Mouse (Mus musculus) skeletal muscle tissue, postnatal 0 days (tissue): Measurements from ENCODE around the gene Zfp276. TPM values are rescaled to one million over a fixed set of nuclear protein-coding genes. Genes with fewer than 3 reads are reported as not detected.

Experiments used
- polyA plus RNA-seq: library from polyadenylated mRNA; unstranded; fragments of >200 nt; fragmentation: Nextera tagmentation; extraction: Ambion mirVana; gene quantifications from 2 replicates; pipeline ENCODE4 v1.2.1, GENCODE M21; 2015

The Zfp276 gene
- 8.6 and 9.3 TPM in 2 replicates for polyA plus RNA-seq

GRCm38 (mm10) chr8:123254099-123254885 is at the start of gene Zfp276, which contains the start of gene Vps9d1:
Gene Zfp276, plus strand, starts transcription at chr8:123254195.
Gene Vps9d1, minus strand, starts transcription at chr8:123254348.

GRCm38 (mm10) chr8:123212321-123213117 is 41.5 kb upstream of the Zfp276 start, which contains the start of the genes Chmp1a and Spata33:
Gene Chmp1a, minus strand, starts transcription at chr8:123212763.
Gene Spata33, plus strand, starts transcription at chr8:123212832.

DNA sequence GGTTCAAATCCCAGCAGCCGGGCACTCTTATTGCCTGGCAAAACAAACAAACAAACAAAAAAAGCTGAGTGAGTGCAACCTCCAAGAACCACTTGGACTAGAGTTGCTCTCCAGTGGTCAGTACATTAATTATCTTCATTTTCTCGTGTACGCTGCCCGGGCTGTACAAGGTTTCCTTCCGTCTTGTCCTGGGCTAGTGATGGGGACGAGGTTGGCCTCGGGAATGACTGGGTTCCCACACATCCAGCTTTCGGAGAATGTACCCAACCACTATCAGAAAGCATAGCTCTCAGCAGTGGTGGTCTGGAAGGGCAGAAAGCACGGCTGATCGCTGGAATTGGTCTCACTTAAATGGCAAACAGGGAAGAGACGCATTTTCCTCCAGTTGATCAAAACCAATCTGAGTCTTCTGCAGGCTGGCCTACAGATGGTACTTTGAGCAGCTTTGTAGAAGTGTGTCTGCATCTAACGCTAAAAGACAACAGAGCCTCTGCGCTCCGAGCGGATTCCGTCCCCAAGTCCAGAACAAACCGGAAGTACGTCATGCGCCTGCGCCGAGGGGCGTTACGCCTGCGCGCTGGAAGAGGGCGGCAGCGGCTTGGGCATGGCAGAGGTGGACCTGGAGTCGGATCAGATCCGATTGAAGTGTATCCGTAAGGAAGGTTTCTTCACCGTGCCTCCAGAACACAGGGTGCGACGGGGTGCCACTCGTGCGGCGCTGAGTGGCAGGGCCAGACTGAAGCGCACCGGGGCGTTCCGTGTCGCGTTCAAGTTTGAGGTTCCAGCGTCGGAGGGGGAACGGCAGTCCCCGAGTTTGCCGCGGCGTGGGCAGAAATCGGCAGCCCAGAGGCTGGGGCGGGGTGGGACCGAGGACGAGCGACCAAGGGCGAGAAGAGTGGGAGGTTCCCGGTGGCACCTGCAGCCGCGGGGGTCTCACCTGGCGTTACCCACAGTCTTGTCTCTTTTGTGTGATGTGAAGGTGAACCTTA is 29.4 kb upstream of the Zfp276 start, which contains the start of gene Cdk10:
TSS of gene Cdk10 (plus strand) at position 565 of the 989 bp plus-strand sequence.

DNA sequence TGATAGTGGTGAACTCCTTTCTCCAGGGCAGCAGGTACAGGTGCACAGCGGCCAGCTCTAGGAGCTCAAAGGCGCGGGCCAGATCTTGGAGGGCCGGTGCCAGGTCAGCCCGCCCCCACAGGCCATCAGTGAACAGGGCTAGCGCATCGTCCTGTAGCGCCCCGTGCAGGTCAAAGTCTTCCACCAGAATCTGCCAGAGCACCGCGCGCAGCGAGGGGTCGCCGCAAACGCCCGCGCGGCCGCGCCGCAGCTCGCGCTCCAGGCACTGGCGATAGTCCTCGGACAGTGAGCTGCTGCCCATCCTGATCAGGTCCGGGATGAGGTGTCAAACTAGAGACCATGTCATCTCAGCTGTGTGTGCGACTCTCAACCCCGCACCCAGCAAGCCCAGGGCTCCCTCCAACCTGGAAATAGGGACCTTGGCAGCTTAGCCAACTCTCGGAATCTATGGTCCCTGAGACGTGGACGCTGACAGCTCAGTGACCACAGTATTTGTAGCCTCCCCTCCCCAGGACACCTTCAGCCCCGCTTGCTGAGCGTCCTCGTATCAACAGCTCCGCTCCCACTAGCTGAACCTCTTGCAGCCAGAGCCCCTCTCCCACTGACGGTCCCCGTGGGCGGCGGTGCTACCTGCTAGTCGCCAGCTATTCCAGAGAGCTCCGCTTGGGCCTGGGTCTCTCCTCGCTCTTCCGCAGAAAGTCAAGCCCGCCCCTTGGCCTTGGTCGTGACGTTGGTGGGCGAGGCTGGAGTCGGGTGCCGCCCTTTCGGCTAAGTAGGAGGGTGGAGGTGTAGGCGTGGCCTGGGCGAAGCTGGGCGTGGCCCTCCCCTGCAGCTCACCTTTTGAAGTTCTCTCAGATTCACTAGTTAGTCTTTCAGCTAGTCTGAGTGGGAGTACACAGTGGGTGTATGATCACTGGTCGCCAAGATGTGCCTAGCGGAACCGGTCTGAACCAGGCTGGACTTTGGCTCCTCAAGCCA is 18.2 kb upstream of the Zfp276 start, which contains the start of gene Spata2l:
TSS of gene Spata2l (minus strand) at position 714 of the 978 bp plus-strand sequence.

DNA sequence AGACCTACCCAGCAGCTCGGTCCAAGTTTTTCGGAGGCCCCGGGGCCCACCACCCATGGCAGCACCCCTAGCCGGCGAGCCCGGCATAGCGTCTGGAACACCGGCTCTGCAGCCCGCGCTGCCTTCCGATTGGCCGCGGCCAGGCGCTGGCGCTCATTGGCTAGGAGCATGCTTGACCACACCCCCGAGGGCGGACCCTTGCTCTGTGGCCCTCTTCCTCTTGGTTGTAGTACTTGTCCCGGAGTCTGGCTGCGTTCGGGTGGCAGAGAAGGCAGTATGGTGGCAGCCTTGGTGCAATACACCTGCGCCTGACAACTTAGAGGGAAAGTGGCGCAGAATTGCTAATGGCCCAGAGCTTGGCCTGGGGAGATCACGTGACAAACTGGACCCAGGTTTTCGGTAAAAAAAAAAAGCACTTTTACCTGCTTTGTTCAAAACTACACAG is 64.5 kb downstream of the Zfp276 start, which contains the start of gene Fanca:
TSS of gene Fanca (minus strand) at position 110 of the 445 bp plus-strand sequence.

Other genes with a start within 250 kb of the Zfp276 start
- gene Ankrd11, start 211.9 kb upstream of the Zfp276 start, polyA plus RNA-seq: 32.8 and 35.7 TPM in 2 replicates
- gene Spg7, start 191.3 kb upstream of the Zfp276 start, polyA plus RNA-seq: 44.5 and 46.9 TPM in 2 replicates
- gene Rpl13, start 151.8 kb upstream of the Zfp276 start, polyA plus RNA-seq: 1,136 and 1,218 TPM in 2 replicates
- gene Cpne7, start 136.8 kb upstream of the Zfp276 start, polyA plus RNA-seq: 0.89 and 1.0 TPM in 2 replicates
- gene Sult5a1, start 95.9 kb upstream of the Zfp276 start, polyA plus RNA-seq: 13.2 and 13.3 TPM in 2 replicates
- gene Dpep1, start 68.0 kb upstream of the Zfp276 start, polyA plus RNA-seq: 14.2 and 14.8 TPM in 2 replicates
- 76.6 and 84.8 TPM in 2 replicates for gene Chmp1a, start 41.4 kb upstream of the Zfp276 start, polyA plus RNA-seq
- gene Spata33, start 41.4 kb upstream of the Zfp276 start, polyA plus RNA-seq: 1.2 and 1.4 TPM in 2 replicates
- gene Cdk10, start 29.4 kb upstream of the Zfp276 start, polyA plus RNA-seq: 11.7 and 13.6 TPM in 2 replicates
- gene Spata2l, start 18.0 kb upstream of the Zfp276 start, polyA plus RNA-seq: 1.3 and 1.6 TPM in 2 replicates
- gene Vps9d1, start 153 bp downstream of the Zfp276 start, polyA plus RNA-seq: 11.8 and 13.8 TPM in 2 replicates
- 3.5 and 4.5 TPM in 2 replicates for gene Fanca, start 64.4 kb downstream of the Zfp276 start, polyA plus RNA-seq
- gene Spire2, start 78.5 kb downstream of the Zfp276 start, polyA plus RNA-seq: 0.43 and 0.45 TPM in 2 replicates
- gene Tcf25, start 119.6 kb downstream of the Zfp276 start, polyA plus RNA-seq: 124 and 137 TPM in 2 replicates
- gene Mc1r, start 152.9 kb downstream of the Zfp276 start, polyA plus RNA-seq: not detected in 2 replicates
- gene Tubb3, start 157.2 kb downstream of the Zfp276 start, polyA plus RNA-seq: 0.19 and 0.33 TPM in 2 replicates
- 15.8 and 18.1 TPM in 2 replicates for gene Def8, start 169.3 kb downstream of the Zfp276 start, polyA plus RNA-seq
- 26.0 and 29.9 TPM in 2 replicates for gene Afg3l1, start 223.7 kb downstream of the Zfp276 start, polyA plus RNA-seq